Mouse (Mus musculus) hindbrain, embryonic 10.5 days (tissue): ENCODE measurements around the gene Nat8f4. TPM values are rescaled to one million over a fixed set of nuclear protein-coding genes. Genes with fewer than 3 reads are reported as not detected.

ENCODE experiments used
- DNase-seq: peaks from one replicate; pipeline ENCODE4 v3.0.0-alpha.2; 2017; ENCODE audit warnings: low spot score
- H3K27ac ChIP-seq: fragments of 300-500 bp; sonication (generic); 2 replicates; pipeline ENCODE4 v1.5.1; 2016; ENCODE audit warnings: mild to moderate bottlenecking, moderate library complexity
- H3K27me3 ChIP-seq: fragments of 300-500 bp; sonication (generic); 2 replicates; pipeline ENCODE4 v1.6.1; 2016; ENCODE audit warnings: mild to moderate bottlenecking; ENCODE audit not compliant: poor library complexity, insufficient read depth, severe bottlenecking
- H3K36me3 ChIP-seq: fragments of 300-500 bp; sonication (generic); 2 replicates; pipeline ENCODE4 v1.6.1; 2016; ENCODE audit warnings: mild to moderate bottlenecking, moderate library complexity
- H3K4me1 ChIP-seq: fragments of 300-500 bp; sonication (generic); replicated peaks from 2 replicates; pipeline ENCODE4 v1.6.1; 2016; ENCODE audit warnings: mild to moderate bottlenecking
- H3K4me3 ChIP-seq: fragments of 300-500 bp; sonication (generic); 2 replicates; pipeline ENCODE4 v1.5.1; 2016; ENCODE audit warnings: mild to moderate bottlenecking, moderate library complexity
- H3K9me3 ChIP-seq: fragments of 300-500 bp; sonication (generic); 2 replicates; pipeline ENCODE4 v1.6.1; 2016; ENCODE audit warnings: mild to moderate bottlenecking, moderate library complexity
- WGBS: fragments of 180-500 bp; shearing (Covaris S2); methylation state at CpG from one replicate; pipeline ENCODE4 v1.1.7; 2016; 5-methylcytosine and 5-hydroxymethylcytosine counted together
- polyA plus RNA-seq: library from polyadenylated mRNA; unstranded; fragments of >200 nt; fragmentation: Nextera tagmentation; extraction: Ambion mirVana; gene quantifications from 2 replicates; pipeline ENCODE4 v1.2.1, GENCODE M21; 2016

The Nat8f4 gene
- polyA plus RNA-seq, 1 experiment from 2014 or later = 5.5 TPM

DNA sequence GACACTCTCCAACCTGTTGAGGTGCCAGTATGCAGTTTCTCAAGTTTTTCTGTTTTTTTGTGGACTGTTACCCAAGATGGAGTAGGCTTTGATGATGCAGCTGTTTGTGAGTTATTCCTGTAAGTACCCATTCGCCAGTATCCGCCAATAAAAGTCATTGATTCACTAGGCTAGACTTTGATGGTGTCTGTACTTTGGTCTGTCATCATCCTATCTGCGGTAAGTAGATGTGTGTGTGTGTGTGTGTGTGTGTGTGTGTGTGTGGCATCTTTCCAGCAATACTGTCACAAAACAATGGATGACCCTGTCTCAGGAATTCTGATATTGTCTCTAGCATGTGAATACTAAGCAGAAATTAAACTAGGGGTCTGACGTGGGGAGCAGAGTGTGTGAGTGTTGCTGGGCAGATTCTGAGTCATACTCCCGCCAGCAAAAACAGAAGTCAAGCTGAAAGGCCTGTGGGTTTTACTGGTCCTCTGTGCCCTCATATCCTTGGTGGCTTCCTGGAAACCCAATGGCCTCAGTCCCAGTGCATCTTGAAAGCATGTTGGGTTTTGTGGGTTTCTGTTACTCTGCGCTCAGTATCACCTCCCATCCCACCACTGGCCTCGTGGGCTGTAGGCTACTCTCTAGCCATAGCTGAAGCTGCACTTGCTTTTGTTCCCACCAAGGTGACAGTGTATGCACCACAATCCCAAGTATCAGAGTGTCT, 53.5 kb downstream of the Nat8f4 start:
- H3K4me3 ChIP-seq = no peak overlapping the region
- no peaks in the 10 kb centered on the region for H3K27me3 ChIP-seq
- peaks cover 8% of the 10 kb centered on the region for H3K4me1 ChIP-seq
- H3K36me3 ChIP-seq = no peaks in the 10 kb centered on the region
- no peak for DNase-seq
- 89% methylated on average over 7 of the region's 7 CpGs for WGBS
- no peak overlapping the region for H3K27ac ChIP-seq
- no peaks in the 10 kb centered on the region for H3K9me3 ChIP-seq

DNA sequence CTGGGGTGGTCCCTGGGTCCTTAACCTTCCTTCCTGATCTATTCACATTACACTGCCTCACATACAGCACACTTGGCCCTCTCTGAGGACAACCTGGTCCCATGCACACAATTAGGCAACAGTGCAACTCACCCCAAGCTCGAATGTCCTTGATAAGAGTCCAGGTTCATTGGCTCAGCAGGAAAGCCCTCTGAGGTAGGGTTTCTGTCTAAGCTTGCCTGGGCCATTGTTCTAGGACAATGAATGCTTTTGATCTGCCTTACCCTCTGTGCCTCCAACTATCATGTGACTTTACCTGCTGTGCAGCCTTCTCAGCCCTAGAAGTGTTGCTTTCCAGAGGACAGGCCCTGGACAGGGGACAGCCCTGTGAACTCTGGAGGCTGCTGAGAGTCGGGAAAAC, 55.4 kb downstream of the Nat8f4 start:
- H3K4me1 ChIP-seq = peaks cover 8% of the 10 kb centered on the region
- 31% methylated on average over 2 of the region's 2 CpGs for WGBS
- no peak overlapping the region for H3K4me3 ChIP-seq
- no peaks in the 10 kb centered on the region for H3K36me3 ChIP-seq
- peak overlapping the region; percentile 41; the same call in 1 of the 2 replicates for H3K27ac ChIP-seq
- H3K27me3 ChIP-seq = no peaks in the 10 kb centered on the region
- no peaks in the 10 kb centered on the region for H3K9me3 ChIP-seq
- DNase-seq = no peak

Other genes with a start within 250 kb of the Nat8f4 start
- gene Nat8f7, start 191.7 kb downstream of the Nat8f4 start, polyA plus RNA-seq = not detected in 2 replicates
- gene Nat8f3, start 139.1 kb downstream of the Nat8f4 start, polyA plus RNA-seq = 0.20 and 0.25 TPM in 2 replicates
- gene Nat8f6, start 83.9 kb downstream of the Nat8f4 start, polyA plus RNA-seq = not detected in 2 replicates
- not detected in 2 replicates for gene Nat8f5, start 83.9 kb downstream of the Nat8f4 start, polyA plus RNA-seq
- not detected in 2 replicates for gene Nat8, start 72.8 kb downstream of the Nat8f4 start, polyA plus RNA-seq
- not detected in 2 replicates for gene Nat8f2, start 35.7 kb downstream of the Nat8f4 start, polyA plus RNA-seq
- gene Tprkb, start 7.0 kb upstream of the Nat8f4 start, polyA plus RNA-seq = 33.4 and 35.2 TPM in 2 replicates
- 5.9 and 7.2 TPM in 2 replicates for gene Nat8f1, start 10.8 kb upstream of the Nat8f4 start, polyA plus RNA-seq
- gene Dusp11, start 56.8 kb upstream of the Nat8f4 start, polyA plus RNA-seq = 37.0 and 38.0 TPM in 2 replicates
- not detected in 2 replicates for gene Figla, start 111.3 kb upstream of the Nat8f4 start, polyA plus RNA-seq
- gene Add2, start 123.8 kb upstream of the Nat8f4 start, polyA plus RNA-seq = 43.6 and 84.1 TPM in 2 replicates